Mouse (Mus musculus) left cerebral cortex, postnatal 36 days (tissue): ENCODE measurements around the gene Emilin3. TPM values are rescaled to one million over a fixed set of nuclear protein-coding genes. Genes with fewer than 3 reads are reported as not detected.
A peak's percentile ranks its signal among the peaks of the same experiment; 100 is the strongest.

ENCODE experiments used
- DNase-seq, 2 experiments: peaks; one replicate each; pipeline ENCODE4 v3.0.0; 2021 to 2022; ENCODE audit warnings: low spot score in 2 of 2, mixed read lengths in 1 of 2
- intact Hi-C: fragments of 180-260 bp; cut with DNase I; formaldehyde crosslinking; loops from one replicate; pipeline ENCODE4 v1.15.1; 2025
- total RNA-seq, 2 experiments: library from RNA; stranded (reverse); gene quantifications; 2 replicates each; pipeline ENCODE4 v1.2.3; 2021

The Emilin3 gene
- total RNA-seq, 2 experiments from 2014 or later, result 0.27 TPM; not detected in 1

- intact Hi-C loops, result no loop called here
- DNase-seq, result no peak
Observed at GRCm38 (mm10) chr2:160918154-160918929, 6.2 kb upstream of the Emilin3 start.

- DNase-seq, result no peak
- intact Hi-C loops, result no loop called here
Observed at GRCm38 (mm10) chr2:160917313-160917712, 5.2 kb upstream of the Emilin3 start.

- no peak for DNase-seq
- intact Hi-C loops, result no loop called here
Observed at GRCm38 (mm10) chr2:160916714-160917113, 4.6 kb upstream of the Emilin3 start.

- DNase-seq, result peak in 1 of 2 experiments; percentile 17
- intact Hi-C loops, result no loop called here
Observed at GRCm38 (mm10) chr2:160915821-160916610, 3.9 kb upstream of the Emilin3 start.

- intact Hi-C loops, result no loop called here
- DNase-seq, result no peak
Observed at GRCm38 (mm10) chr2:160914656-160915055, 2.5 kb upstream of the Emilin3 start.

GRCm38 (mm10) chr2:160911558-160912201, 448 bp downstream of the Emilin3 start:
- intact Hi-C loops, result no loop called here
- DNase-seq, result no peak

GRCm38 (mm10) chr2:160910633-160911032, 1.5 kb downstream of the Emilin3 start:
- no peak for DNase-seq
- intact Hi-C loops, result no loop called here

- intact Hi-C loops, result no loop called here
- DNase-seq, result no peak
Observed at GRCm38 (mm10) chr2:160908607-160909006, 3.5 kb downstream of the Emilin3 start.

GRCm38 (mm10) chr2:160906101-160906500, 6.0 kb downstream of the Emilin3 start:
- DNase-seq, result no peak
- intact Hi-C loops, result no loop called here

- intact Hi-C loops, result no loop called here
- no peak for DNase-seq
Observed at GRCm38 (mm10) chr2:160905301-160905700, 6.8 kb downstream of the Emilin3 start.

- DNase-seq, result no peak
- intact Hi-C loops, result no loop called here
Observed at GRCm38 (mm10) chr2:160901656-160902412, 10.3 kb downstream of the Emilin3 start.

GRCm38 (mm10) chr2:160891697-160892096, 20.4 kb downstream of the Emilin3 start:
- intact Hi-C loops, result no loop called here

GRCm38 (mm10) chr2:160891045-160891444, 21.1 kb downstream of the Emilin3 start:
- no peak for DNase-seq
- intact Hi-C loops, result no loop called here

More at GRCm38 (mm10) chr2:160891697-160892096, 20.4 kb downstream of the Emilin3 start:
- DNase-seq, result no peak

- DNase-seq, result no peak
- intact Hi-C loops, result loop anchor here (1.0 to 5.0 kb wide), 3 partner anchors 156 to 289 kb away; no protein-coding TSS in a partner anchor
Observed at GRCm38 (mm10) chr2:160887859-160888258, 24.3 kb downstream of the Emilin3 start.

- DNase-seq, result peak; percentile 76 to 81
- intact Hi-C loops, result loop anchor here (1.0 to 5.0 kb wide), 3 partner anchors 155 to 288 kb away; no protein-coding TSS in a partner anchor
Observed at GRCm38 (mm10) chr2:160887284-160887683, 24.8 kb downstream of the Emilin3 start.

GRCm38 (mm10) chr2:160886221-160886620, 25.9 kb downstream of the Emilin3 start:
- intact Hi-C loops, result loop anchor here (2.0 to 5.0 kb wide), 2 partner anchors 169 to 287 kb away; no protein-coding TSS in a partner anchor
- DNase-seq, result no peak

- DNase-seq, result no peak
- intact Hi-C loops, result loop anchor here (5.0 kb wide), 1 partner anchor 168 kb away; no protein-coding TSS in a partner anchor
Observed at GRCm38 (mm10) chr2:160884830-160885229, 27.3 kb downstream of the Emilin3 start.

GRCm38 (mm10) chr2:160883912-160884311, 28.2 kb downstream of the Emilin3 start:
- intact Hi-C loops, result loop anchor here (2.0 kb wide), 1 partner anchor 123 kb away; no protein-coding TSS in a partner anchor
- no peak for DNase-seq

- intact Hi-C loops, result loop anchor here (2.0 kb wide), 1 partner anchor 122 kb away; no protein-coding TSS in a partner anchor
- DNase-seq, result no peak
Observed at GRCm38 (mm10) chr2:160882436-160882835, 29.7 kb downstream of the Emilin3 start.
